Mouse (Mus musculus): Measurements from ENCODE around the gene Ticrr.

GRCm38 (mm10) chr7:79744585-79744984 lies 84.6 kb downstream of the Ticrr start:
- no peak for TF ChIP-seq CTCF (IDR thresholded peaks at IDR 0.05; ENCODE audit: borderline replicate concordance, extremely low read depth, insufficient read depth, insufficient read length)
- no peak for TF ChIP-seq POLR2A (IDR thresholded peaks at IDR 0.05; ENCODE audit: borderline replicate concordance, extremely low read depth, insufficient read depth, insufficient read length, poor library complexity, severe bottlenecking)
